Mouse (Mus musculus): ENCODE results near the gene Bri3.

DNA sequence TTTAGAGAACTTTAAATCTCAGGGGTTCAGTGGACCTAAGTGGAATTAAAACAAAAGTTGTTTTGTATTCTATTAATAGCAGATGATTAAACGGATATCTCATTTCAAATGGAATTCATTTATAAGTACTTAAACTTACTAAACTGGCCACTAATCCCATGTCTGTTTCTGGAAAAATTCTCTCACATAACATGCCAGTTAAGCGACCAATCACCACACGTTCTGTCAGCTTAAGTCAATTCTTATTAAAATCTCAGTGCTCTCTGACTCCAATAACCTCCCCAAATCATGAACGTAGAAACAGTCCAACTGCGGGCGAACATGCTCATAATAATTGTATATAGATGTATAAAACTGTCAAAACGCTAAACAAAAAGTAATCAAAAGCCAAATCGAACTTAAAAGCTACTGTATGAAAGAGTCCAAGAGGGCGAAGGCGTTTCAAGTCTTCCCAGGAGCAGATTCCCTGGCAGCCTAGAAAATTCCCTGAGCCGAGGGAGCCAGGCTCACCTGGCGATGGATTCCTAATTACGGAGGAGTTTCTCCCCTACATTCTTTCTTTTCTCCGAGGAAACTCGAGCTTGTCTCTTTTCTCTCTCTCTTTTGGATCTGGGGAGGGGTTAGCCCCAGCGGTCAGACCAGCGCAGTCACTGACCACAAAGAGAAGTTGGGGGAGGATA lies 112.7 kb downstream of the Bri3 start:
- no peak for TF ChIP-seq ELF1 (IDR thresholded peaks at IDR 0.05; ENCODE audit: low read depth, low read length)
- no peak for TF ChIP-seq RCOR1 (IDR thresholded peaks at IDR 0.05; ENCODE audit: low read depth, low read length)
- no peak for TF ChIP-seq EP300 (IDR thresholded peaks at IDR 0.05; ENCODE audit: low read depth in 1 of 2, low read length in 2 of 2)
- no peak for TF ChIP-seq HCFC1 (IDR thresholded peaks at IDR 0.05; ENCODE audit: low read depth, low read length)
- no peak for TF ChIP-seq POLR2A (IDR thresholded peaks at IDR 0.05; ENCODE audit: control insufficient read depth in 1 of 2, insufficient read depth in 1 of 2, low read depth in 1 of 2, low read length in 2 of 2, poor library complexity in 1 of 2)
- no peak for TF ChIP-seq POLR2AphosphoS2 (IDR thresholded peaks at IDR 0.05; ENCODE audit: low read length)
- TF ChIP-seq MEF2A (IDR thresholded peaks at IDR 0.05; ENCODE audit: extremely low read depth, insufficient replicate concordance, low read depth, low read length, poor library complexity, severe bottlenecking): no peak
- no peak for TF ChIP-seq MAFK (IDR thresholded peaks at IDR 0.05; ENCODE audit: borderline replicate concordance, low read depth, low read length)
- TF ChIP-seq NRF1 (IDR thresholded peaks at IDR 0.05; ENCODE audit: insufficient read depth, low read depth, low read length, poor library complexity, severe bottlenecking): no peak
- TF ChIP-seq CTCF (IDR thresholded peaks at IDR 0.05 in 2 of 3, conservative IDR thresholded peaks at IDR 0.05 in 1 of 3; ENCODE audit: control insufficient read depth in 1 of 3, insufficient read depth in 1 of 3, low read depth in 2 of 3, low read length in 3 of 3, poor library complexity in 1 of 3, severe bottlenecking in 1 of 3): no peak
- TF ChIP-seq UBTF (IDR thresholded peaks at IDR 0.05; ENCODE audit: borderline replicate concordance, insufficient read depth, low read depth, low read length): no peak
- no peak for TF ChIP-seq ZKSCAN1 (IDR thresholded peaks at IDR 0.05; ENCODE audit: low read depth, low read length)
- TF ChIP-seq MXI1 (IDR thresholded peaks at IDR 0.05; ENCODE audit: low read depth, low read length): no peak
